Mouse (Mus musculus) common myeloid progenitor, adult 5-6 weeks (primary cell): ENCODE data around the gene Scyl3. TPM values are rescaled to one million over a fixed set of nuclear protein-coding genes. Genes with fewer than 3 reads are reported as not detected.

Experiments
- ATAC-seq: replicated peaks from 2 replicates; pipeline ENCODE4 v1.8.0; 2016; ENCODE audit warnings: low read depth, mild to moderate bottlenecking, moderate TSS enrichment, inconsistent platforms; ENCODE audit not compliant: poor library complexity, severe bottlenecking
- total RNA-seq: library from RNA; stranded (forward); fragments of 200-1000, 187-1606 nt; gene quantifications from 2 replicates; pipeline ENCODE4 v1.2.3, GENCODE M21; 2017

Scyl3 gene
- total RNA-seq, 1 experiment from 2014 or later: 26.4 TPM

- no peak for ATAC-seq
Measured at GRCm38 (mm10) chr1:163953396-163953795, 24.5 kb downstream of the Scyl3 start.

DNA sequence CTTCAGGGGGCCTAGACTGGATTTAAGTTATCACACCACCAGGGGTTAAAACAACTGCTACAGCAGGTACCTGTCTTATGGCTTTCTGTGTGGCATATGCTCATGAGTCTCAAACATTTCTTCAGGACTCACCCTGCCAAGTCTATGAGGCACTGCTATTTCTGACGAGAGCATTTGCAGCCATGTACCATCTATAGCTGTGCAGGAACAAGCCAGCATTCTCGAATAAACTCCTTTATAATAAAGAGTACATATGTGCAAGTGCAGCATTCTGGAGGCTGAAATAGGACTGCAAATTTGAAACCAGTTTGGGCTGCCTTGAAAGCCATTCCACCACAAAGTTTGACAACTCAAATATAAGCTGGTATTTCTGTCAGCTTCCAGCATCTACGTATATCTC, 29.1 kb downstream of the Scyl3 start:
- ATAC-seq: no peak

DNA sequence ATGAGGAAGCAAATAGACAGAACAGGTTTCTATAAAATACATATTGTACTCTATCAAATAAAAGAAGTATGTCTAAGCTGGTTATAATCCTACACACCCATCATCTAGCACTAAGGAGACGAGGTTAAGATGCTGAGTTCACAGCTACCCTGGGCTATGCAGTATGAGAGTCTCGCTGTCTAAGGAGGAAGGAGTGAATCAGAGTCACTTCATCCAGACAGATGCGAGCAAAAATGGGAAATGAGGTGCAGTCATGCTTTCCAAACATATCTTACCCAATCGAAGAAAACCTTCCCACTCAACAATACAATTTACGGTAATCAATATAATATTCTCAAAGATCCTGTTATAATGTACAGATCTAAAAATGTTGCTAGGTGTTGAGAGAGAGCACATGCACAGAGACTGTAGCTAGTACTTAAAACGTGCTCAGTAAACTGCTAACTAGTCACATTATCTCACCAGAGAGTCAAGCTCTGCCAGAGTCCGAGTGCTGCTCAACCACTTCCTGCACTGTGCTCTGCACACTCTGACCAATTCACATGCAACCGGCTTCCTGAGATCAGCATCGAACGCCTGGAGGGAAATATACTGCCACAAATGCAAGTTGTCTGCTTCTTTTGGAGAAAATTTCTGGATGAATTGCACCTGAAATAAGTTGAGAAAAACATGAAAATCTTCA, 35.2 kb downstream of the Scyl3 start:
- peak; percentile 81 for ATAC-seq

- no peak for ATAC-seq
Measured at GRCm38 (mm10) chr1:163974471-163974870, 45.6 kb downstream of the Scyl3 start.

- ATAC-seq: peak; percentile 58; the same call in 1 of the 2 replicates
Measured at GRCm38 (mm10) chr1:163975088-163975487, 46.2 kb downstream of the Scyl3 start.

DNA sequence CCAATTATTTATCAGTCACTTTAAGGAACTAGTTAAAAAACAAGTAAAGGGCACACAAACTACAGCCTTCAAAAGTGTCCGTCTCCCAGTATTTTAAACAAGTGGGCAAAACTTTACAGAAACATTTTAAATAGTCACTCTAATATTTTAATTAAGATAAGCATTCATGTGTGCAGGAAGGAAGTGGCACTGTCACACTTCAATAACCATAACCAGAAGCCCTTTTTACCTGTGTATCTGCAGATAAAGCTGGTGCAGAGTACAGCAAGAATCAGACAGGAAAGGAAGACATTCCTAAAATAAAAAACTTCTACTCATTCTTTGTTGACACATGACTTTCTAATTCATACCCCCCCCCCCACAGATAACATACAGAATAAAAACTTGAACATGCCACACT, 47.6 kb downstream of the Scyl3 start:
- no peak for ATAC-seq

- no peak for ATAC-seq
Measured at GRCm38 (mm10) chr1:163992371-163992770, 63.5 kb downstream of the Scyl3 start.

DNA sequence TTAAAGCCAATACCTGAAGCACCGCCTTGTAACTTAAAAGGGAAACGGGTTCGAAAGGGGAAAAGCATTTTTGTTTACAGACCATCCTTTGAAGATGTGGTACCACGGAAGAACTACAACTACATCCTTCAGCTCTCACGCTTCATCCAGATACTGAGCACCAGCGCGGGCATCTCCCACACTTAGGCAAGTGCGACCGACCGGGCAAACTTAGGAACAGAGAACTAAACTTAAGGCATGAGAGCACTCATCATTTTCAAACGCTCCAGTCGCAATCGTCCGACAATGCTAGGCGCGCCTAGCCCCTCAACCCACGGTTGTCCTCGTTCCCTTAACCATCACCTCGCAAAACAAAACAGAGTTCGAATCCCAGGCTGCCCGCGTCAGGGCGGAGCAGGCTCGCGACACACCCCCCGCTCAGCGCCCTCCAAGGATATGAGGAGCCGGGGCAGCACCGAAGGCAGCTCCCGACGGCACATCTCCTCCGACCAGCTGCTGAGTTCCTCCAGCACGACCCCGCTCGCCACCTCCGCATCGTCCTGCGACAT, 65.3 kb downstream of the Scyl3 start:
- peak; percentile 72 for ATAC-seq

DNA sequence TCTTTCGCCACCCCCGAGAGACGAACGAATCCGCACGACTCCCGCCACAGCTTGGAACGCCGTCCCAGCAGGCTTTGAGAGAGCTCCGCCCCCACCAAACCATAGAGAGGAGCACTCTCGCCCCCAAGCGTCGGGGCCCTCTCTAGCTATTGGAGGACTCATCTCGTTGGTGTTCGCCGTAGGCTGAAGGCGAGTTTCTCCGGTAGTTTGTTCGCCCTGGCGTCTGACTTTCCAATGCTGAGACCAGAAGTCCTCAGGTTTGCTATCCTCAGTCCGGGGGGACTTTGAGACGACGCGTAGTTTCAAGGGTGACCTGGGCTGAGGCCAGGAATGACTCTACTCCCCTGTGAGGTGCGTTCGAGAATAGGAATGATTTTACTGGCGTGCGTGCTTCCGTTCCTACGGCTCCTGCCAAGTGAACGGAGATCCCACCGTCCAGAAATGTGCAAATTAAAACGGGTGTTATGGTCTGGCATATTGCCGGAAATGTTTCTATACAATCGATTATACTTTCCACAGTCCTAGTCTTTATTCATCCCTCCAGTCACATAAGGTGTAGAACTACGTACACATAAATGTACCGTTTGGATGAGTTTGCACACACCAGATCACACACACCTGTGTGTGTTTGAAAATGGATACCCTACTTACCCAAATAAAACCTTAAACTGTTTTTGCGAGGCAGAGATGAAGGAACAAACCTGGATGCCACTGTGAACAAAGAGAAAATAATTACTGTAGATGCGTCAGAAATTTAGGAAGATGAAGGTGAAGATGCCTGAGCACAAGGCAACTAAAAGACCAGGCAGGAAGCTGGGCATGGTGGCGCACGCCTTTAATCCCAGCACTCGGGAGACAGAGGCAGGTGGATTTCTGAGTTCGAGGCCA, 66.1 kb downstream of the Scyl3 start, which contains the start of the genes BC055324 and Mettl18:
Gene BC055324, minus strand, starts transcription at position 76 of the 888 bp plus-strand sequence.
Gene Mettl18, plus strand, starts transcription at position 169 of the 888 bp plus-strand sequence.
- peak; percentile 98 for ATAC-seq

DNA sequence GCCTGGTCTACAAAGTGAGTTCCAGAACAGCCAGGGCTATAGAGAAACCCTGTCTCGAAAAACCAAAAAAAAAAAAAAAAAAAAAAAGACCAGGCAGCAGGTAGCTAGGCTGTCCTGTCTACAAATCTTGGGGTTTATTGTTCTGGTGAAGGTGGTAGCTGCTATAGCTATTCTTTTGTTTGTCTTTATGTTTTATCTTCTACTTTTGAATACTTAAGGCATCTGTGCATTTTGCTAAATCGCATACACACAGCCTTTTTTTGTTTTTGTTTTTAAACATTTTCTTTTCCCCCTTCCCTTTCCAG, 66.7 kb downstream of the Scyl3 start:
- no peak for ATAC-seq

DNA sequence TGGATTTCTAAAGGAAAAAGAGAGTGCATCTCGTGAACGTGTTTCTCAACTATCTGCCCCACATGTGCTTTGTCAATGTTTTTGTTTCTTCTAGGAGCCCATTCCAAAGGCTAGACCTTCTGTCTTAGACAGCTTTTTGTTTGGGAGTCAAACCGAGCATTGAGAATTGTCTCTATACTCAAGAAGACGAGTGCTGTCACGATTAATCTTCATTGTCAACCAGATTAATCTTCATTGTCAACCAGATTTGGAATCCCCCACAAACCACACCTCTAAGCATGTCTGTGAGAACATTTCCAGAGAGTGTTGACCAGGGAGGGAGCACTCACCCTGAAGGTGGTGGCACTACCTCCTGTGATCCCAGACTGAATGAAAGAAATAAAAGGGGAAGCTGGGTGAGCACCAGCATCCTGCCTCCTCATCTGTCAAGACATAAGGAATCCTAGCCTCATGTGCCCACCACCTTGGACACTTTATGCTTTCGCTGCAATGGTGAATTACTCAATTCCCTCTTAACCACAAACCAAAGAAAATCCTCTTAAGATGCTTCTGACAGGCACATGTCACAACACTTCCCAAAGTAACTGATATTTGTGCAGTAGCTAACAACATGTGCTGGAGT, 73.0 kb downstream of the Scyl3 start:
- ATAC-seq: peak; percentile 80

DNA sequence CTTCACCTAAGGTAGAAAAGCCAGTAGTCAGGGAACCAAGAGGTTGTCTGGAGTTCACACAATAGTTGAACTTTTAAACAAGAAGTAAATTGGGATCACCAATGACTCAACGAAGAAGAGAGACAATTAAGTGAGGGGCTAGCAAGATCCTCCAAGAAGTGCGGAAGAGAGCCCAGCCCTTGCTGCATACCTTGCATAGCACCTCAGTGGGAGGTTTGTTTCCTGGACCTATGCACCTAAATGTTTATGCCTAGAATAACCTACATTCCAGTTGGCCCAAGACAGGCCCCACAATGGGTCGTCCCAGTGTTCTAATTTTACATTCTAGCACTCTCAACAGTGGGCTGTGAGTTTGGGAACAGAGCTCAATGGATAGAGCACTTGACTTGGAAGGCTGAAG, 75.4 kb downstream of the Scyl3 start:
- no peak for ATAC-seq

Other genes with a start within 250 kb of the Scyl3 start
- not detected in 2 replicates for gene Mettl11b, start 203.9 kb upstream of the Scyl3 start, total RNA-seq
- gene Kifap3, start 149.5 kb upstream of the Scyl3 start, total RNA-seq: 11.9 and 12.6 TPM in 2 replicates
- 24.4 and 26.8 TPM in 2 replicates for gene BC055324, start 65.7 kb downstream of the Scyl3 start, total RNA-seq
- gene Mettl18, start 65.8 kb downstream of the Scyl3 start, total RNA-seq: 13.9 and 22.5 TPM in 2 replicates
- 0.05 TPM in 1 of 2 replicates, not detected in the other for gene Sele, start 119.1 kb downstream of the Scyl3 start, total RNA-seq
- 275 and 283 TPM in 2 replicates for gene Sell, start 132.9 kb downstream of the Scyl3 start, total RNA-seq
- 5.2 and 5.9 TPM in 2 replicates for gene Selp, start 186.2 kb downstream of the Scyl3 start, total RNA-seq
- gene F5, start 222.7 kb downstream of the Scyl3 start, total RNA-seq: 1.6 and 2.1 TPM in 2 replicates